Mouse (Mus musculus) testis, adult 2 months (tissue): ENCODE results near the gene Ppm1d.

Experiments used
- CTCF ChIP-seq: fragments of 200-500 bp; IDR thresholded peaks from 2 replicates; pipeline ENCODE4 v1.5.1; 2012; ENCODE audit warnings: low read depth, mild to moderate bottlenecking, inconsistent platforms, low read length, moderate library complexity; ENCODE audit not compliant: control insufficient read depth, insufficient read depth, insufficient replicate concordance
- POLR2A ChIP-seq: fragments of 200-500 bp; IDR thresholded peaks from 2 replicates; pipeline ENCODE4 v1.6.1; 2012; ENCODE audit warnings: low read depth, mild to moderate bottlenecking, inconsistent platforms, low read length, moderate library complexity; ENCODE audit not compliant: control insufficient read depth

- peak; percentile 44; the same call in 1 of the 2 replicates for TF ChIP-seq CTCF
- TF ChIP-seq POLR2A, result no peak
Observed at GRCm38 (mm10) chr11:85334778-85335177, 23.7 kb downstream of the Ppm1d start.
